Comparison of ENCODE assay signal across 8 mouse cellular contexts in the genomic region with DNA sequence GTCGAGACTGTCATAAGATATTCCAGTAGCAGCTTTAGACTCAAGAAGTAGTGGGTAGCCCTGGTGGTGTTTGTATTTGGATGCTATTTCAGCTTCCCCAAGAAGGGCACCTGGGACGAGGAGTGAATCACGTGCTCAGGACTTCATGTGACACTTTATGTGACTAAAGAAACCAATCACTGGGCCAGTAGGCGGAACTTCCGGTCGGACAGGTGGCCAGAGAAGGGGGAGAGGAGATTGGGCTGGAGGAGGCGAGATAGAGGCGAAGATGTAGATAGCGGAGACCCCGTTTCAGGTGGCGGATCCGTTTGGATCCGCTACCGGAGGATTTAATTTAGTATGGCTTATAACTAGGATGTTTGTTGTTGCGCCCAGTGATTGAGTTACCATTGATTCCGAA. TPM values are rescaled to one million over a fixed set of nuclear protein-coding genes. Genes with fewer than 3 reads are reported as not detected.
DNase-seq lines count a peak whose midpoint lies in the region; ATAC-seq lines count a peak whose summit lies in the region.

No protein-coding gene starts in this region.

- H3K36me3 ChIP-seq in heart, embryonic 12.5 days, result no peaks in the 10 kb centered on the region
- H3K36me3 ChIP-seq in kidney, embryonic 15.5 days, result no peaks in the 10 kb centered on the region
- H3K36me3 ChIP-seq in liver, embryonic 16.5 days (ENCODE audit: control insufficient read depth, insufficient read depth), result no peaks in the 10 kb centered on the region
- H3K36me3 ChIP-seq in neural tube, embryonic 13.5 days, result no peaks in the 10 kb centered on the region

- WGBS in heart, embryonic 12.5 days, result 19% methylated on average over 16 of the region's 16 CpGs
- WGBS in kidney, embryonic 15.5 days, result 24% methylated on average over 16 of the region's 16 CpGs
- 28% methylated on average over 16 of the region's 16 CpGs for WGBS in liver, embryonic 16.5 days (ENCODE audit: insufficient replicate concordance)
- WGBS in neural tube, embryonic 13.5 days, result 24% methylated on average over 16 of the region's 16 CpGs

- DNase-seq in urinary bladder, adult 18-20 months (ENCODE audit: low spot score in 2 of 2), result peak; percentile 59 to 62
- DNase-seq in urinary bladder, adult 2 months (ENCODE audit: low spot score), result no peak
- DNase-seq in embryo, embryonic 9.5 days (ENCODE audit: extremely low spot score), result peak; percentile 70
- DNase-seq in thymus, postnatal 4 days, result peak; percentile 58

- peak overlapping the region; percentile 65 for H3K9ac ChIP-seq in heart, embryonic 12.5 days
- peak overlapping the region; percentile 35; the same call in 1 of the 2 replicates for H3K9ac ChIP-seq in kidney, embryonic 15.5 days
- H3K9ac ChIP-seq in liver, embryonic 16.5 days (ENCODE audit: low read depth, low read length), result no peak overlapping the region
- peak overlapping the region; percentile 68 for H3K9ac ChIP-seq in neural tube, embryonic 13.5 days

- H3K27ac ChIP-seq in heart, embryonic 12.5 days (ENCODE audit: poor library complexity, severe bottlenecking), result no peak overlapping the region
- peak overlapping the region; percentile 66 for H3K27ac ChIP-seq in kidney, embryonic 15.5 days
- H3K27ac ChIP-seq in liver, embryonic 16.5 days (ENCODE audit: low read length), result no peak overlapping the region
- H3K27ac ChIP-seq in neural tube, embryonic 13.5 days (replicated peaks), result no peak overlapping the region

- ATAC-seq in heart, embryonic 12.5 days (ENCODE audit: insufficient number of reproducible peaks, low FRiP score), result no peak
- peak; percentile 84 for ATAC-seq in kidney, embryonic 15.5 days (replicated peaks; ENCODE audit: low FRiP score)
- no peak for ATAC-seq in liver, embryonic 16.5 days (ENCODE audit: low read depth)
- ATAC-seq in neural tube, embryonic 13.5 days (ENCODE audit: low read depth), result peak; percentile 81

- H3K9me3 ChIP-seq in heart, embryonic 12.5 days (replicated peaks), result no peaks in the 10 kb centered on the region
- H3K9me3 ChIP-seq in kidney, embryonic 15.5 days (replicated peaks), result no peaks in the 10 kb centered on the region
- H3K9me3 ChIP-seq in liver, embryonic 16.5 days (replicated peaks; ENCODE audit: control insufficient read depth, low read length), result no peaks in the 10 kb centered on the region
- H3K9me3 ChIP-seq in neural tube, embryonic 13.5 days, result no peaks in the 10 kb centered on the region

- H3K4me3 ChIP-seq in heart, embryonic 12.5 days, result peak overlapping the region; percentile 52
- H3K4me3 ChIP-seq in kidney, embryonic 15.5 days (replicated peaks), result peak overlapping the region; percentile 55
- H3K4me3 ChIP-seq in liver, embryonic 16.5 days (ENCODE audit: low read depth, low read length), result peak overlapping the region; percentile 45
- H3K4me3 ChIP-seq in neural tube, embryonic 13.5 days, result peak overlapping the region; percentile 45

- no peaks in the 10 kb centered on the region for H3K27me3 ChIP-seq in heart, embryonic 12.5 days (replicated peaks)
- 0 out of 2 replicates have a peak, but pooled peaks cover 4% of the 10 kb centered on the region for H3K27me3 ChIP-seq in kidney, embryonic 15.5 days
- H3K27me3 ChIP-seq in liver, embryonic 16.5 days (ENCODE audit: control insufficient read depth, insufficient read depth, low read depth, low read length), result no peaks in the 10 kb centered on the region; the same call in 1 of the 2 replicates
- H3K27me3 ChIP-seq in neural tube, embryonic 13.5 days, result no peaks in the 10 kb centered on the region

- H3K4me2 ChIP-seq in heart, embryonic 12.5 days, result peak overlapping the region; percentile 66
- H3K4me2 ChIP-seq in kidney, embryonic 15.5 days, result peak overlapping the region; percentile 74
- peak overlapping the region; percentile 50 for H3K4me2 ChIP-seq in liver, embryonic 16.5 days (ENCODE audit: low read depth, low read length)
- peak overlapping the region; percentile 66 for H3K4me2 ChIP-seq in neural tube, embryonic 13.5 days

- peaks cover 4% of the 10 kb centered on the region for H3K4me1 ChIP-seq in heart, embryonic 12.5 days (replicated peaks)
- peaks cover 5% of the 10 kb centered on the region; the same call in 1 of the 2 replicates for H3K4me1 ChIP-seq in kidney, embryonic 15.5 days
- H3K4me1 ChIP-seq in liver, embryonic 16.5 days (ENCODE audit: control insufficient read depth, low read depth, low read length), result no peaks in the 10 kb centered on the region; the same call in 1 of the 2 replicates
- H3K4me1 ChIP-seq in neural tube, embryonic 13.5 days (replicated peaks), result peaks cover 9% of the 10 kb centered on the region; the same call in 1 of the 2 replicates

RNA-seq across cellular contexts. Expression of a gene that starts 8.1 kb away (rescaled TPM):
- 37.9 and 44.3 TPM in 2 replicates for polyA plus RNA-seq in urinary bladder, adult 2 months (2012; rRNA removed)
- 17.5 and 18.6 TPM in 2 replicates for polyA plus RNA-seq in heart, embryonic 12.5 days (2016; fragmentation: Nextera tagmentation; extraction: Ambion mirVana)
- polyA plus RNA-seq in kidney, embryonic 15.5 days (2015; fragmentation: Nextera tagmentation; extraction: Ambion mirVana), result 32.2 and 39.9 TPM in 2 replicates
- polyA plus RNA-seq in liver, embryonic 16.5 days (2015; fragmentation: Nextera tagmentation; extraction: Ambion mirVana), result 0.71 TPM in 2 replicates
- polyA plus RNA-seq in neural tube, embryonic 13.5 days (2015; fragmentation: Nextera tagmentation; extraction: Ambion mirVana), result 12.2 and 14.2 TPM in 2 replicates

RNA-seq across cellular contexts. Expression of a gene that starts 26.2 kb away (rescaled TPM):
- 7.0 and 8.9 TPM in 2 replicates for polyA plus RNA-seq in urinary bladder, adult 2 months (2012; rRNA removed)
- 19.7 and 20.3 TPM in 2 replicates for polyA plus RNA-seq in heart, embryonic 12.5 days (2016; fragmentation: Nextera tagmentation; extraction: Ambion mirVana)
- polyA plus RNA-seq in kidney, embryonic 15.5 days (2015; fragmentation: Nextera tagmentation; extraction: Ambion mirVana), result 38.1 and 40.4 TPM in 2 replicates
- polyA plus RNA-seq in liver, embryonic 16.5 days (2015; fragmentation: Nextera tagmentation; extraction: Ambion mirVana), result 15.4 and 16.4 TPM in 2 replicates
- polyA plus RNA-seq in neural tube, embryonic 13.5 days (2015; fragmentation: Nextera tagmentation; extraction: Ambion mirVana), result 4.3 and 4.7 TPM in 2 replicates

RNA-seq across cellular contexts. Expression of a gene that starts 31.0 kb away (rescaled TPM):
- 7.2 and 9.4 TPM in 2 replicates for polyA plus RNA-seq in urinary bladder, adult 2 months (2012; rRNA removed)
- polyA plus RNA-seq in heart, embryonic 12.5 days (2016; fragmentation: Nextera tagmentation; extraction: Ambion mirVana), result 24.4 and 26.2 TPM in 2 replicates
- 13.9 and 15.8 TPM in 2 replicates for polyA plus RNA-seq in kidney, embryonic 15.5 days (2015; fragmentation: Nextera tagmentation; extraction: Ambion mirVana)
- 1.9 and 2.4 TPM in 2 replicates for polyA plus RNA-seq in liver, embryonic 16.5 days (2015; fragmentation: Nextera tagmentation; extraction: Ambion mirVana)
- polyA plus RNA-seq in neural tube, embryonic 13.5 days (2015; fragmentation: Nextera tagmentation; extraction: Ambion mirVana), result 4.4 and 5.7 TPM in 2 replicates

RNA-seq across cellular contexts. Expression of a gene that starts 38.9 kb away (rescaled TPM):
- 6.2 and 11.2 TPM in 2 replicates for polyA plus RNA-seq in urinary bladder, adult 2 months (2012; rRNA removed)
- polyA plus RNA-seq in heart, embryonic 12.5 days (2016; fragmentation: Nextera tagmentation; extraction: Ambion mirVana), result 33.3 and 38.2 TPM in 2 replicates
- 20.7 and 22.4 TPM in 2 replicates for polyA plus RNA-seq in kidney, embryonic 15.5 days (2015; fragmentation: Nextera tagmentation; extraction: Ambion mirVana)
- polyA plus RNA-seq in liver, embryonic 16.5 days (2015; fragmentation: Nextera tagmentation; extraction: Ambion mirVana), result 2.7 and 2.9 TPM in 2 replicates
- polyA plus RNA-seq in neural tube, embryonic 13.5 days (2015; fragmentation: Nextera tagmentation; extraction: Ambion mirVana), result 11.8 and 12.7 TPM in 2 replicates

RNA-seq across cellular contexts. Expression of a gene that starts 49.1 kb away (rescaled TPM):
- 1.6 and 1.7 TPM in 2 replicates for polyA plus RNA-seq in urinary bladder, adult 2 months (2012; rRNA removed)
- 0.49 and 0.76 TPM in 2 replicates for polyA plus RNA-seq in heart, embryonic 12.5 days (2016; fragmentation: Nextera tagmentation; extraction: Ambion mirVana)
- 0.69 and 0.73 TPM in 2 replicates for polyA plus RNA-seq in kidney, embryonic 15.5 days (2015; fragmentation: Nextera tagmentation; extraction: Ambion mirVana)
- polyA plus RNA-seq in liver, embryonic 16.5 days (2015; fragmentation: Nextera tagmentation; extraction: Ambion mirVana), result 14.2 and 16.4 TPM in 2 replicates
- 0.21 and 0.28 TPM in 2 replicates for polyA plus RNA-seq in neural tube, embryonic 13.5 days (2015; fragmentation: Nextera tagmentation; extraction: Ambion mirVana)

Comparison
In these comparisons a context has a peak if more than half of its experiments do, and no peak if none do; other contexts are left out.
1. ATAC-seq: peak in kidney, embryonic 15.5 days (single experiment) and neural tube, embryonic 13.5 days (single experiment); none in heart, embryonic 12.5 days (single experiment) and liver, embryonic 16.5 days (single experiment).
2. Peak in every context shown above with its lines, with median percentiles within 50 percentile points of each other: H3K4me2 ChIP-seq and H3K4me3 ChIP-seq.